Mouse (Mus musculus) hindbrain, embryonic 12.5 days (tissue): ENCODE results near the gene Plcb2. TPM values are rescaled to one million over a fixed set of nuclear protein-coding genes. Genes with fewer than 3 reads are reported as not detected.

Experiments used
- ATAC-seq: fragments of 200-750 bp; cut with Nextera tagmentation; 2 replicates; pipeline ENCODE4 v1.8.0; 2017; ENCODE audit warnings: moderate TSS enrichment; ENCODE audit not compliant: low FRiP score
- H3K27ac ChIP-seq: fragments of 300-500 bp; sonication (generic); 2 replicates; pipeline ENCODE4 v1.5.1; 2016; ENCODE audit warnings: mild to moderate bottlenecking
- H3K27me3 ChIP-seq: fragments of 300-500 bp; sonication (generic); 2 replicates; pipeline ENCODE4 v1.6.1; 2016; ENCODE audit warnings: mild to moderate bottlenecking
- H3K36me3 ChIP-seq: fragments of 300-500 bp; sonication (generic); 2 replicates; pipeline ENCODE4 v1.6.1; 2016; ENCODE audit warnings: mild to moderate bottlenecking
- H3K4me1 ChIP-seq: fragments of 300-500 bp; sonication (generic); 2 replicates; pipeline ENCODE4 v1.6.1; 2016
- H3K4me2 ChIP-seq: fragments of 300-500 bp; sonication (generic); replicated peaks from 2 replicates; pipeline ENCODE4 v1.6.1; 2016; ENCODE audit warnings: mild to moderate bottlenecking
- H3K4me3 ChIP-seq: fragments of 300-500 bp; sonication (generic); 2 replicates; pipeline ENCODE4 v1.5.1; 2016; ENCODE audit warnings: mild to moderate bottlenecking
- H3K9ac ChIP-seq: fragments of 300-500 bp; sonication (generic); 2 replicates; pipeline ENCODE4 v1.6.1; 2016; ENCODE audit warnings: mild to moderate bottlenecking, moderate library complexity
- H3K9me3 ChIP-seq: fragments of 300-500 bp; sonication (generic); replicated peaks from 2 replicates; pipeline ENCODE4 v1.6.1; 2016; ENCODE audit warnings: mild to moderate bottlenecking
- WGBS: fragments of 180-500 bp; shearing (Covaris S2); methylation state at CpG from one replicate; pipeline ENCODE4 v1.1.7; 2016; 5-methylcytosine and 5-hydroxymethylcytosine counted together
- polyA plus RNA-seq: library from polyadenylated mRNA; unstranded; fragments of >200 nt; fragmentation: Nextera tagmentation; extraction: Ambion mirVana; gene quantifications from 2 replicates; pipeline ENCODE4 v1.2.1, GENCODE M21; 2016

Plcb2 gene
- polyA plus RNA-seq, 1 experiment from 2014 or later, result 0.44 TPM

DNA sequence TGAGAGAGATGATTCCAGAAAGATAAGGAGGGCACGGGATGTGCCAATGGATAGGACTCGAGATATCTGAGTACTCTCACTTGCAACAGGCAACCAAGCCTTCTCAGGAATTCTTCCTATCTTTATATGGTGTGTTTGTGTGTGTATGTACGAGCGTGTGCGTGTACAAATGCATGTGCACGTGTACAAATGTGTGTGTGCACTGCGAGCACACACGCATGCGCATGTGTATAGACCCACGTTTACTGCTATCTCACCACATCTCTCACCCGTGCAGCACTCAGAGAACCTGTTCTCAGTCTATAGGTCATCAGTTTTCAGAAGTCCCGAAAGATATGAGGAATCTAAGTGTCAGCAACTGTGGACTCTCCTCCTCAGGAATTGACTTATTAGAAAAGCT lies 68.7 kb downstream of the Plcb2 start:
- Histone ChIP-seq H3K27me3 (peaks cover 33% of the 10 kb centered on the region), H3K27ac (peak overlapping the region; percentile 66; the same call in 1 of the 2 replicates), H3K9ac (no peak overlapping the region), H3K36me3 (no peaks in the 10 kb centered on the region), H3K9me3 (no peaks in the 10 kb centered on the region), H3K4me2 (peak overlapping the region; percentile 56), H3K4me1 (peaks cover 32% of the 10 kb centered on the region), H3K4me3 (0 out of 2 replicates have a peak overlapping the region, but pooled peaks have one; percentile 30)
- 87% methylated on average over 12 of the region's 12 CpGs for WGBS
- ATAC-seq, result no peak

DNA sequence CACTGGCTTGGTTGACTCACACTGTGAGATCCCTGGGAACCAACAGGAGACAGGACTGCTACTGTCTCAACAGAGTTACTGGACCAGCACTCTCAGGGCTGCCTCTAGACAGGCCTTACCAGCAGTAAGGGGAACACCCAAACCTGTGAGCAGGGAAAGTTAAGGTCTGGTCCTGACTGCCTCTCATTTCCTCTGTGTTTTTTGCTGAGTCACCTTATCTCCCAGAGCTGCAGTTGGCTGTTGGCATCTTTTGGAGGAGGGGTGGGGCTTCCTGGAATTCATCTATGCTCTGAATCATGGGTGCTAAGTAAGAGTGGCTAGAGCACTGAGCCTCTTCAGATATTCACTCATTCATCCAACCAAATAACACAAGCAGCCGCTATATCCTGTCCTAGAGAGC lies 69.2 kb downstream of the Plcb2 start:
- H3K36me3 ChIP-seq, result no peaks in the 10 kb centered on the region
- no peak for ATAC-seq
- H3K4me3 ChIP-seq, result no peak overlapping the region
- 63% methylated on average over 1 of the region's 1 CpGs for WGBS
- no peak overlapping the region for H3K9ac ChIP-seq
- peaks cover 29% of the 10 kb centered on the region for H3K27me3 ChIP-seq
- H3K27ac ChIP-seq, result peak overlapping the region; percentile 66; the same call in 1 of the 2 replicates
- no peaks in the 10 kb centered on the region for H3K9me3 ChIP-seq
- H3K4me2 ChIP-seq, result no peak overlapping the region
- peaks cover 35% of the 10 kb centered on the region for H3K4me1 ChIP-seq

GRCm38 (mm10) chr2:118658457-118658856 lies 69.8 kb downstream of the Plcb2 start:
- H3K9me3 ChIP-seq, result no peaks in the 10 kb centered on the region
- ATAC-seq, result no peak
- peaks cover 30% of the 10 kb centered on the region for H3K4me1 ChIP-seq
- H3K9ac ChIP-seq, result no peak overlapping the region
- peaks cover 23% of the 10 kb centered on the region for H3K27me3 ChIP-seq
- no peak overlapping the region for H3K4me2 ChIP-seq
- no peak overlapping the region for H3K27ac ChIP-seq
- 44% methylated on average over 4 of the region's 4 CpGs for WGBS
- H3K36me3 ChIP-seq, result no peaks in the 10 kb centered on the region
- H3K4me3 ChIP-seq, result no peak overlapping the region

Other genes with a start within 250 kb of the Plcb2 start
- gene Srp14, start 248.7 kb downstream of the Plcb2 start, polyA plus RNA-seq, result 261 and 288 TPM in 2 replicates
- 5.4 and 6.2 TPM in 2 replicates for gene Bmf, start 178.8 kb downstream of the Plcb2 start, polyA plus RNA-seq
- 63.2 and 65.8 TPM in 2 replicates for gene Bub1b, start 130.2 kb downstream of the Plcb2 start, polyA plus RNA-seq
- gene Pak6, start 65.1 kb downstream of the Plcb2 start, polyA plus RNA-seq, result 6.2 and 6.8 TPM in 2 replicates
- not detected in 2 replicates for gene Ankrd63, start 24.5 kb downstream of the Plcb2 start, polyA plus RNA-seq
- 24.2 and 25.1 TPM in 2 replicates for gene Inafm2, start 17.3 kb upstream of the Plcb2 start, polyA plus RNA-seq
- gene Ccdc9b, start 34.2 kb upstream of the Plcb2 start, polyA plus RNA-seq, result 1.3 and 1.7 TPM in 2 replicates
- not detected in 2 replicates for gene Phgr1, start 44.3 kb upstream of the Plcb2 start, polyA plus RNA-seq
- 20.9 and 23.9 TPM in 2 replicates for gene Disp2, start 51.3 kb upstream of the Plcb2 start, polyA plus RNA-seq
- gene Knstrn, start 85.6 kb upstream of the Plcb2 start, polyA plus RNA-seq, result 88.9 and 100 TPM in 2 replicates
- gene Ivd, start 133.5 kb upstream of the Plcb2 start, polyA plus RNA-seq, result 53.8 and 56.8 TPM in 2 replicates
- gene Bahd1, start 171.9 kb upstream of the Plcb2 start, polyA plus RNA-seq, result 6.7 and 6.8 TPM in 2 replicates
- gene Chst14, start 198.1 kb upstream of the Plcb2 start, polyA plus RNA-seq, result 26.9 and 29.6 TPM in 2 replicates